Mouse (Mus musculus) heart, adult 2 months (tissue): ENCODE data around the gene Ccdc87. TPM values are rescaled to one million over a fixed set of nuclear protein-coding genes. Genes with fewer than 3 reads are reported as not detected.
A peak's percentile ranks its signal among the peaks of the same experiment; 100 is the strongest.

Experiments used
- DNase-seq, 2 experiments: peaks; one replicate each; pipeline ENCODE4 v3.0.0; 2021
- H3K27ac ChIP-seq: fragments of 200-600 bp; 2 replicates; pipeline ENCODE4 v1.8.1; 2022
- H3K27me3 ChIP-seq: fragments of 200-500 bp; 2 replicates; pipeline ENCODE4 v1.6.1; 2012; ENCODE audit warnings: mild to moderate bottlenecking, low read length, inconsistent platforms, mixed read lengths; ENCODE audit not compliant: control insufficient read depth, insufficient read depth
- H3K36me3 ChIP-seq: fragments of 200-500 bp; 2 replicates; pipeline ENCODE4 v1.6.1; 2012; ENCODE audit warnings: low read length, inconsistent platforms; ENCODE audit not compliant: control insufficient read depth, insufficient read depth
- H3K4me1 ChIP-seq: fragments of 200-500 bp; 2 replicates; pipeline ENCODE4 v1.6.1; 2011; ENCODE audit warnings: low read length; ENCODE audit not compliant: control insufficient read depth, insufficient read depth
- H3K4me3 ChIP-seq: fragments of 200-600 bp; 2 replicates; pipeline ENCODE4 v1.8.1; 2022
- H3K79me2 ChIP-seq: fragments of 200-500 bp; replicated peaks from 2 replicates; pipeline ENCODE4 v1.6.1; 2012; ENCODE audit warnings: mild to moderate bottlenecking, inconsistent platforms, low read length, moderate library complexity, mixed read lengths; ENCODE audit not compliant: control insufficient read depth, insufficient read depth
- H3K9ac ChIP-seq: fragments of 200-500 bp; 2 replicates; pipeline ENCODE4 v1.6.1; 2012; ENCODE audit warnings: low read depth, mild to moderate bottlenecking, control low read depth, inconsistent platforms, low read length, mixed read lengths
- CTCF ChIP-seq: fragments of 200-600 bp; IDR thresholded peaks from 2 replicates; pipeline ENCODE4 v1.8.1; 2022; ENCODE audit warnings: antibody characterized with exemption, mild to moderate bottlenecking, moderate library complexity
- EP300 ChIP-seq: fragments of 200-500 bp; IDR thresholded peaks from 2 replicates; pipeline ENCODE4 v1.6.1; 2011; ENCODE audit warnings: low read depth, low read length, control low read depth; ENCODE audit not compliant: insufficient read depth
- POLR2A ChIP-seq: fragments of 200-500 bp; IDR thresholded peaks from 2 replicates; pipeline ENCODE4 v1.6.1; 2011; ENCODE audit warnings: mild to moderate bottlenecking, low read depth, low read length, control low read depth; ENCODE audit not compliant: insufficient read depth
- WGBS: fragments of 180-500 bp; shearing (Covaris S2); methylation state at CpG from one replicate; pipeline ENCODE4 v1.1.7; 2018; 5-methylcytosine and 5-hydroxymethylcytosine counted together
- intact Hi-C: fragments of 180-260 bp; cut with DNase I; formaldehyde crosslinking; loops from one replicate; pipeline ENCODE4 v1.15.1; 2025
- long read RNA-seq: library from polyadenylated mRNA; stranded (forward); transcript quantifications from one replicate; pipeline ENCODE4 v2.0.0, GENCODE M21; 2021
- polyA plus RNA-seq: library from polyadenylated mRNA; depleted of rRNA; stranded (reverse); fragments of >200 nt; gene quantifications from 2 replicates; pipeline ENCODE4 v1.2.3, GENCODE M21; 2012; rRNA removed
- total RNA-seq, 2 experiments: library from RNA; stranded (reverse); gene quantifications; 2 replicates each; pipeline ENCODE4 v1.2.3; 2021

The Ccdc87 gene
- total RNA-seq (not detected), polyA plus RNA-seq (0.16 TPM in 1 of 2 replicates, not detected in the other)
- long read RNA-seq, result 0 reads

DNA sequence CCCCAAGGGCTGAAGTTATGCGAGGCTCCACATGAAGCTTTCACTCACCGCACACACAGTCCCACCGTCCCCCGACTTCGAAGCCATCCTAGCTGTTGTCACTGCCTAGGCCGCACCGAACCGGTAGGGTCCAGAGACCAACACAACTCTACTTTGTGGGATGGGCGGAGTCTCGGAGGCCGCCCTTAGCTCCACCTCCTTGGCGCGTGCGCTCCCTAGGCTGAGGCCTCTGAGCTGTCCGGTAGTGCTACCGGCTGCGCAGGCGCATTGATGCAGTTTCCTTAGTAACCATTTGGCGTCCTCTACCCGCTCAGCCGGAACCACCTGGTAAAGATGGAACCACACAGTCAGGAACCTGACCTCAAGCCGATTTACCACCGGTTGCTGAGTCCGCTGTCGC is at the start of gene Ccdc87, which contains the start of gene Ccs:
Ccdc87 (plus strand) TSS at position 218 of the 400 bp plus-strand sequence.
Ccs (minus strand) TSS at position 184 of the 400 bp plus-strand sequence.
- Histone ChIP-seq H3K4me1 (peaks cover 3% of the 10 kb centered on the region), H3K36me3 (no peaks in the 10 kb centered on the region), H3K4me3 (peak within 1 kb of the TSS; percentile 55), H3K79me2 (no peaks in the 10 kb centered on the region), H3K27ac (peak within 1 kb of the TSS; percentile 49), H3K9ac (peak within 1 kb of the TSS; percentile 68), H3K27me3 (no peaks in the 10 kb centered on the region)
- intact Hi-C loops, result loop anchor here (2.0 to 10.0 kb wide), 2 partner anchors 28 to 324 kb away; partner anchors contain the start of genes Gm21992, Pcx and Rbm14
- TF ChIP-seq EP300 (0 out of 2 replicates have a peak, but pooled peaks have one; percentile 24), POLR2A (peak; percentile 88), CTCF (peak; percentile 32)
- peak; percentile 96 to 98 for DNase-seq
- WGBS, result 1% methylated on average over 25 of the region's 25 CpGs

DNA sequence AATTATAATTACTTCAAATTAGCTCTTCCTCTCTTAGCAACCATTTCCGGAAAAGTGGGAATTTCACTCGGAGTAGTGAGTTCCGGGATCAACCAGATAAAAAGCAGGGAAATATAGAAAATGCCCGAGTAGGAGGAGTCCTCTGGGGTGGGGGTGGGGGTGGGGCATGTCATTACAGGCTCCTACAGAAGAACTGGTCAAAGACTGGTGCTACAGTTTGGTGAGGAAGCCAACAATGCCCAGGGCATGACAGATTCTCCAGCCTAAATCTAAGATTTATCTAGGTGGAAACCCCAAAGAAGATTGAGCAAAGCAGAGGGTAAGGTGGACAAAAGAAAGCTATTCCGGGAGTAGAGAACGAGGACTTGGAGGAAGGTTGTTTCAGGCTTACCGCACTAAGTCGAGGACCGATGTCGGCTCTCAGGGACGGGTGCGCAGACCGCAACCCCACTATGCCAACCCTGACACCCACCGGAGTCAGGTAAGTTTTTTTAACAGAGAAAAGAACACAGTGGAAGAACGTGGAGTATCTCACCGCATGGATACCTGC is 45.8 kb upstream of the Ccdc87 start:
- no peak for DNase-seq
- TF ChIP-seq EP300, result no peak
- no peak for TF ChIP-seq CTCF
- TF ChIP-seq POLR2A, result no peak; the same call in 1 of the 2 replicates
- Histone ChIP-seq H3K79me2 (peaks cover 8% of the 10 kb centered on the region), H3K4me3 (peak overlapping the region; percentile 97), H3K27ac (peak overlapping the region; percentile 84), H3K9ac (peak overlapping the region; percentile 60), H3K4me1 (peaks cover 4% of the 10 kb centered on the region), H3K36me3 (peaks cover 31% of the 10 kb centered on the region), H3K27me3 (no peaks in the 10 kb centered on the region)
- intact Hi-C loops, result loop anchor here (5.0 kb wide), 1 partner anchor 36 kb away; the partner anchor contains the start of gene Rbm4b
- under 1% methylated on average over 16 of the region's 16 CpGs for WGBS

DNA sequence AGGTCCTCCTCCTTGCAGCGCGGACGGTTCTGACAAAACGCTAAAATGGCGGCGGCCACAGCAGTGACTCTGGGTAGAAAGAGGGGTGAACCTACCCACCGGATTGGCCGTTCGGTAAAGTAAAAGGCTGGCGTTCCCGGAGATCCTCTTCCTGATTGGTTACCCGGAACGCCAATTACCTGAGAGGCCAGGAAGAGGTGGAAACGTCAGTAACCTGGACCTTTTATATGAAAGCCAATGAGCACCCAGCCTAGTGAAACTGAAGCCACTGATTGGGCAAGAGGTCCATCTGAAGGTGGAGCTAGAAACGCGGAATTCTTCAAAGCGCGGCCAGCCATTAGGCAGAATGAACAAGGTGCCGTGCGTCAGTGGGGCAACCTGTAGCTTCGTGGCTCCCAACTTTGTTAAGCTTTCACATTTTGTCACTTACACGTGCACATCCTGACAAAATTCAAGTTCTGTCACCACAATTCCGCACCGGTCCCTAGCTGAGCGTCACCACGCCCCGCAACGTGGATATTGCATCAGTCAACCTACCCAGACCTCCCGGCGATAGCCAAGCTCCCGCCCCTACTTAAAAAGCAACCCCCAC is 45.2 kb upstream of the Ccdc87 start, which contains the start of gene Rbm4:
Rbm4 (minus strand) TSS at position 71 of the 592 bp plus-strand sequence.
- intact Hi-C loops, result loop anchor here (2.0 to 5.0 kb wide), 2 partner anchors 15 to 37 kb away; partner anchors contain the start of gene Rbm4b
- peak; percentile 93 to 98 for DNase-seq
- Histone ChIP-seq H3K4me3 (peak within 1 kb of the TSS; percentile 97), H3K9ac (peak within 1 kb of the TSS; percentile 60), H3K79me2 (peaks cover 8% of the 10 kb centered on the region), H3K27ac (peak within 1 kb of the TSS; percentile 84), H3K27me3 (no peaks in the 10 kb centered on the region), H3K4me1 (peaks cover 4% of the 10 kb centered on the region), H3K36me3 (peaks cover 27% of the 10 kb centered on the region)
- WGBS, result under 1% methylated on average over 31 of the region's 31 CpGs
- TF ChIP-seq POLR2A, result peak; percentile 86; the same call in 1 of the 2 replicates
- TF ChIP-seq EP300, result no peak

DNA sequence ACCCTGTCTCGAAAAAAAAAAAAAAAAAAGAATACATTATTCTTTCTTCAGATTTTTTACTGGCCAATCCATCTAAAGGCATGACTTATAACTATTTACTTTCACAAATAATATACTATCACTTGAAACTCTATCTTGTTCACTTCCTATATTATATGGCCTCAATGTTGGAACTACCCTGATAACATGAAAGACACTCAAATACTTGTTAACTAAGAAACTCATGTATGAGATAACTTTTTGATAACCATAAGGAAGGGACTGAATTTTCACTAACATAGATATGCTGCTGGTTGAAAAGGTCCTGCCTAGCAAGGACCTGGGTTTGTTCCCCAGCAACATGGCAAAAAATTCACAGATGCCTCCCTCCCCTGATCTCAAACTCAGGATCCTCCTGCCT is 43.2 kb upstream of the Ccdc87 start:
- no peak for TF ChIP-seq POLR2A
- Histone ChIP-seq H3K4me1 (peaks cover 1% of the 10 kb centered on the region), H3K4me3 (no peak overlapping the region), H3K79me2 (peaks cover 5% of the 10 kb centered on the region), H3K9ac (no peak overlapping the region), H3K27ac (no peak overlapping the region), H3K27me3 (no peaks in the 10 kb centered on the region), H3K36me3 (peaks cover 12% of the 10 kb centered on the region)
- no peak for DNase-seq
- WGBS, result 84% methylated on average over 1 of the region's 1 CpGs
- intact Hi-C loops, result loop anchor here (2.0 kb wide), 1 partner anchor 13 kb away; no protein-coding TSS in a partner anchor

DNA sequence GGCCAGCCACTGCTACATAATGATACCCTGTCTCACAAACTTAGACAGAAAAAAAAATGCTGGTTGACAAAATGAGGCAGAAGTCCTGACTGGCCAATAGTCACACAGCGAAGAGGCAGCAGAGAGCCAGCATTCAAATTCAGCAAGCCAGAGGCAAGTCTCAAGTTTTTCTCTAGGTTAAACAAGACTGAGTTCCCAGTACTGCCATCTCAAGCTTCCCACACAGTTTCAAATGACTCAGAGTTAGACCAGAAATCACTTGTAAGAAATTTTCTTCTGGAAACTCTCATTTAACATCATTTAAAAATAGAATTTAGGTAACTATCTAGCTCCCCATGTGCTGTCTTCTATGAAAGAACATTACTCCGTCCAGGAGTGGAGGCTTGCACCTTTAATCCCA is 41.3 kb upstream of the Ccdc87 start:
- Histone ChIP-seq H3K4me1 (no peaks in the 10 kb centered on the region; the same call in 1 of the 2 replicates), H3K79me2 (peaks cover 15% of the 10 kb centered on the region), H3K36me3 (no peaks in the 10 kb centered on the region; the same call in 1 of the 2 replicates), H3K9ac (no peak overlapping the region), H3K27me3 (no peaks in the 10 kb centered on the region), H3K27ac (no peak overlapping the region), H3K4me3 (no peak overlapping the region)
- TF ChIP-seq EP300, result no peak
- TF ChIP-seq POLR2A, result no peak
- no peak for TF ChIP-seq CTCF
- intact Hi-C loops, result no loop called here
- no peak for DNase-seq
- WGBS, result 97% methylated on average over 2 of the region's 2 CpGs

DNA sequence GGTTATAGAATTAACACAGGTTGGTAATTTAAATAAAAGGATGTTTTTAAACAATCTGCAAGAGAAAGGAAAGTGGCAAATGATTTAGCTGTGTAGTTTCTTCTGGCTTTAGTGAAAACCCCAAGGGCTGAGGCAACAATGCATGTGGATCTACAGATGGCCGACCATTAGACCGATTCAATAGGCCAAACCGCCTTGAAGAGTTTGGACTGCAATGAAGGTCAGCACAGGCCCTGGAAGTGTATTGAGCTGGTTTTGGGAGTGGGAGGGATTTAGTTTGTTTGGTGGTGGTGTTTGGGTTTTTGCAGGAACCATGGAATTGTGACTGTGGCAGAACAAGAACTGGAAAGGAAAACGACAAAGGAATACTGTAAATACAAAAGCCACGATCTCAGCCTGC is 40.1 kb upstream of the Ccdc87 start:
- Histone ChIP-seq H3K27me3 (no peaks in the 10 kb centered on the region), H3K27ac (no peak overlapping the region), H3K36me3 (peaks cover 1% of the 10 kb centered on the region), H3K4me3 (no peak overlapping the region), H3K79me2 (peaks cover 24% of the 10 kb centered on the region), H3K4me1 (peaks cover 3% of the 10 kb centered on the region), H3K9ac (no peak overlapping the region)
- no peak for DNase-seq
- no peak for TF ChIP-seq EP300
- TF ChIP-seq POLR2A, result no peak
- TF ChIP-seq CTCF, result no peak
- intact Hi-C loops, result no loop called here
- 92% methylated on average over 5 of the region's 5 CpGs for WGBS
